Mouse (Mus musculus) megakaryocyte, embryonic 14.5 days (primary cell): Measurements from ENCODE around the gene Bdnf. TPM values are rescaled to one million over a fixed set of nuclear protein-coding genes. Genes with fewer than 3 reads are reported as not detected.

Experiments
- H3K27me3 ChIP-seq: replicated peaks from 2 replicates; pipeline ENCODE3; 2012; ENCODE audit warnings: inconsistent platforms
- H3K36me3 ChIP-seq: replicated peaks from 2 replicates; pipeline ENCODE3; 2012; ENCODE audit warnings: low read length, inconsistent platforms, mixed read lengths
- H3K4me1 ChIP-seq: 2 replicates; pipeline ENCODE4 v1.6.1; 2012; ENCODE audit warnings: inconsistent platforms
- H3K4me3 ChIP-seq: replicated peaks from 2 replicates; pipeline ENCODE3; 2012; ENCODE audit warnings: moderate library complexity, mild to moderate bottlenecking, inconsistent platforms
- H3K9me3 ChIP-seq: 2 replicates; pipeline ENCODE4 v1.6.1; 2012; ENCODE audit warnings: inconsistent platforms
- FLI1 ChIP-seq: IDR thresholded peaks from 2 replicates; pipeline ENCODE4 v1.6.1; 2012; ENCODE audit warnings: low read length, inconsistent platforms, mixed read lengths
- GATA1 ChIP-seq: IDR thresholded peaks from 3 replicates; pipeline ENCODE4 v1.6.1; 2012; ENCODE audit warnings: mixed read lengths, low read length, inconsistent platforms, borderline replicate concordance
- polyA plus RNA-seq: library from polyadenylated mRNA; stranded (reverse); fragments of >175 nt; gene quantifications from 2 replicates; pipeline ENCODE4 v1.2.3, GENCODE M21; 2012; ENCODE audit warnings: low replicate concordance; ENCODE audit not compliant: insufficient read depth

Gene Bdnf
- polyA plus RNA-seq, 1 experiment = not detected

GRCm38 (mm10) chr2:109776374-109776773 is 101.9 kb downstream of the Bdnf start:
- TF ChIP-seq FLI1 (no peak), GATA1 (no peak)
- H3K4me3 ChIP-seq = no peak overlapping the region

More at GRCm38 (mm10) chr2:109776374-109776773, 101.9 kb downstream of the Bdnf start:
- H3K36me3 ChIP-seq = no peaks in the 10 kb centered on the region
- H3K4me1 ChIP-seq = no peaks in the 10 kb centered on the region
- H3K9me3 ChIP-seq = no peaks in the 10 kb centered on the region
- no peaks in the 10 kb centered on the region for H3K27me3 ChIP-seq

Other genes starting within 250 kb of the Bdnf start
- gene Lin7c, start 216.2 kb downstream of the Bdnf start, polyA plus RNA-seq = 0.21 TPM in 1 of 2 replicates, not detected in the other
- gene Lgr4, start 242.9 kb downstream of the Bdnf start, polyA plus RNA-seq = 0.02 TPM in 1 of 2 replicates, not detected in the other